Mouse (Mus musculus): ENCODE data around the gene Herc4. TPM values are rescaled to one million over a fixed set of nuclear protein-coding genes. Genes with fewer than 3 reads are reported as not detected.

Gene Herc4
- polyA plus RNA-seq, 2 experiments, result 21.5 to 33.7 TPM

GRCm38 (mm10) chr10:63259340-63259739 is 15.7 kb downstream of the Herc4 start:
- H3K4me3 ChIP-seq (ENCODE audit: insufficient read depth in 1 of 2, low read depth in 2 of 2, low read length in 2 of 2), result no peak overlapping the region
- H3K36me3 ChIP-seq (replicated peaks; ENCODE audit: control insufficient read depth, insufficient read depth, low read depth), result peaks cover 2% of the 10 kb centered on the region
- peak overlapping the region; percentile 11; the same call in 1 of the 2 replicates for H3K4me2 ChIP-seq (ENCODE audit: low read depth)
- H3K4me1 ChIP-seq (replicated peaks; ENCODE audit: control insufficient read depth in 2 of 2, insufficient read depth in 2 of 2, low read length in 1 of 2), result peaks cover 2 to 5% of the 10 kb centered on the region in 2 experiments; a peak in 3 of 4 replicates
- TF ChIP-seq CTCF (IDR thresholded peaks at IDR 0.05; ENCODE audit: low read depth) (no peak), EP300 (IDR thresholded peaks at IDR 0.05; ENCODE audit: low read depth) (no peak)
- H3K27me3 ChIP-seq (ENCODE audit: control insufficient read depth, insufficient read depth, low read length), result no peaks in the 10 kb centered on the region
- ATAC-seq (ENCODE audit: insufficient read depth), result no peak
- WGBS (ENCODE audit: insufficient replicate concordance), result 60% methylated on average over 3 of the region's 3 CpGs
- H3K9ac ChIP-seq (replicated peaks), result no peak overlapping the region
- H3K9me3 ChIP-seq (ENCODE audit: control insufficient read depth, low read length), result no peaks in the 10 kb centered on the region
- peak overlapping the region; percentile 23; the same call in 1 of the 2 replicates for H3K27ac ChIP-seq
- no peak for DNase-seq (ENCODE audit: low read depth in 3 of 3, low spot score in 3 of 3)

- no peak overlapping the region for H3K4me3 ChIP-seq (ENCODE audit: insufficient read depth in 1 of 2, low read depth in 2 of 2, low read length in 2 of 2)
- no peak for DNase-seq (ENCODE audit: low read depth in 3 of 3, low spot score in 3 of 3)
- peaks cover 18% of the 10 kb centered on the region in 2 experiments for H3K4me1 ChIP-seq (replicated peaks; ENCODE audit: control insufficient read depth in 2 of 2, insufficient read depth in 2 of 2, low read length in 1 of 2)
- no peak for ATAC-seq (ENCODE audit: insufficient read depth)
- no peak overlapping the region for H3K4me2 ChIP-seq (ENCODE audit: low read depth)
- no peak for TF ChIP-seq CTCF (IDR thresholded peaks at IDR 0.05; ENCODE audit: low read depth)
- no peak for TF ChIP-seq EP300 (IDR thresholded peaks at IDR 0.05; ENCODE audit: low read depth)
- 77% methylated on average over 2 of the region's 2 CpGs for WGBS (ENCODE audit: insufficient replicate concordance)
- no peaks in the 10 kb centered on the region for H3K9me3 ChIP-seq (ENCODE audit: control insufficient read depth, low read length)
- H3K9ac ChIP-seq (replicated peaks), result no peak overlapping the region
- H3K27ac ChIP-seq, result no peak overlapping the region
- H3K27me3 ChIP-seq (ENCODE audit: control insufficient read depth, insufficient read depth, low read length), result no peaks in the 10 kb centered on the region
- peaks cover 35% of the 10 kb centered on the region for H3K36me3 ChIP-seq (replicated peaks; ENCODE audit: control insufficient read depth, insufficient read depth, low read depth)
These were observed 24.3 kb downstream of the Herc4 start for GRCm38 (mm10) chr10:63267941-63268340.

GRCm38 (mm10) chr10:63272401-63272800 is 28.8 kb downstream of the Herc4 start:
- TF ChIP-seq EP300 (IDR thresholded peaks at IDR 0.05; ENCODE audit: low read depth), result no peak
- no peak for TF ChIP-seq CTCF (IDR thresholded peaks at IDR 0.05; ENCODE audit: low read depth)
- H3K9me3 ChIP-seq (ENCODE audit: control insufficient read depth, low read length), result no peaks in the 10 kb centered on the region
- H3K9ac ChIP-seq (replicated peaks), result no peak overlapping the region; the same call in 1 of the 2 replicates
- H3K4me3 ChIP-seq (ENCODE audit: insufficient read depth in 1 of 2, low read depth in 2 of 2, low read length in 2 of 2), result peak overlapping the region in 1 of 2 experiments; percentile 23; a peak in 2 of 4 replicates
- peak overlapping the region; percentile 70 for H3K27ac ChIP-seq
- peak; percentile 40 to 55 (median 42) for DNase-seq (ENCODE audit: low read depth in 3 of 3, low spot score in 3 of 3)
- peak overlapping the region; percentile 52 for H3K4me2 ChIP-seq (ENCODE audit: low read depth)
- no peaks in the 10 kb centered on the region for H3K27me3 ChIP-seq (ENCODE audit: control insufficient read depth, insufficient read depth, low read length)
- H3K36me3 ChIP-seq (replicated peaks; ENCODE audit: control insufficient read depth, insufficient read depth, low read depth), result peaks cover 33% of the 10 kb centered on the region
- H3K4me1 ChIP-seq (replicated peaks; ENCODE audit: control insufficient read depth in 2 of 2, insufficient read depth in 2 of 2, low read length in 1 of 2), result peaks cover 47 to 49% of the 10 kb centered on the region in 2 experiments
- peak; percentile 81 for ATAC-seq (ENCODE audit: insufficient read depth)

- H3K27ac ChIP-seq, result peak overlapping the region; percentile 70
- 49% methylated on average over 5 of the region's 5 CpGs for WGBS (ENCODE audit: insufficient replicate concordance)
- peaks cover 36% of the 10 kb centered on the region for H3K36me3 ChIP-seq (replicated peaks; ENCODE audit: control insufficient read depth, insufficient read depth, low read depth)
- no peaks in the 10 kb centered on the region for H3K9me3 ChIP-seq (ENCODE audit: control insufficient read depth, low read length)
- peak overlapping the region; percentile 1 to 23; a peak in 3 of 4 replicates for H3K4me3 ChIP-seq (ENCODE audit: insufficient read depth in 1 of 2, low read depth in 2 of 2, low read length in 2 of 2)
- peak overlapping the region; percentile 52 for H3K4me2 ChIP-seq (ENCODE audit: low read depth)
- DNase-seq (ENCODE audit: low read depth in 3 of 3, low spot score in 3 of 3) (peak; percentile 53 to 66 (median 65)), ATAC-seq (ENCODE audit: insufficient read depth) (peak; percentile 86)
- peaks cover 52 to 54% of the 10 kb centered on the region in 2 experiments for H3K4me1 ChIP-seq (replicated peaks; ENCODE audit: control insufficient read depth in 2 of 2, insufficient read depth in 2 of 2, low read length in 1 of 2)
- H3K9ac ChIP-seq (replicated peaks), result no peak overlapping the region; the same call in 1 of the 2 replicates
- TF ChIP-seq EP300 (IDR thresholded peaks at IDR 0.05; ENCODE audit: low read depth) (peak; percentile 87), CTCF (IDR thresholded peaks at IDR 0.05; ENCODE audit: low read depth) (peak; percentile 37)
- H3K27me3 ChIP-seq (ENCODE audit: control insufficient read depth, insufficient read depth, low read length), result no peaks in the 10 kb centered on the region
These were observed 29.3 kb downstream of the Herc4 start for GRCm38 (mm10) chr10:63272868-63273267.

GRCm38 (mm10) chr10:63277010-63277409 is 33.4 kb downstream of the Herc4 start:
- peak overlapping the region; percentile 54; the same call in 1 of the 2 replicates for H3K9ac ChIP-seq (replicated peaks)

More at GRCm38 (mm10) chr10:63277010-63277409, 33.4 kb downstream of the Herc4 start:
- Histone ChIP-seq H3K27ac (peak overlapping the region; percentile 93), H3K4me1 (replicated peaks; ENCODE audit: control insufficient read depth in 2 of 2, insufficient read depth in 2 of 2, low read length in 1 of 2) (peaks cover 49 to 52% of the 10 kb centered on the region in 2 experiments), H3K4me3 (ENCODE audit: insufficient read depth in 1 of 2, low read depth in 2 of 2, low read length in 2 of 2) (peak overlapping the region; percentile 23 to 43), H3K36me3 (replicated peaks; ENCODE audit: control insufficient read depth, insufficient read depth, low read depth) (peaks cover 38% of the 10 kb centered on the region), H3K9me3 (ENCODE audit: control insufficient read depth, low read length) (no peaks in the 10 kb centered on the region), H3K27me3 (ENCODE audit: control insufficient read depth, insufficient read depth, low read length) (no peaks in the 10 kb centered on the region), H3K4me2 (ENCODE audit: low read depth) (peak overlapping the region; percentile 62)
- ATAC-seq (ENCODE audit: insufficient read depth) (peak; percentile 88), DNase-seq (ENCODE audit: low read depth in 3 of 3, low spot score in 3 of 3) (peak; percentile 80 to 84 (median 80))
- TF ChIP-seq CTCF (IDR thresholded peaks at IDR 0.05; ENCODE audit: low read depth) (no peak), EP300 (IDR thresholded peaks at IDR 0.05; ENCODE audit: low read depth) (peak; percentile 96)
- WGBS (ENCODE audit: insufficient replicate concordance), result 13% methylated on average over 3 of the region's 3 CpGs
